Mouse (Mus musculus): Measurements from ENCODE around the gene B230104I21Rik. TPM values are rescaled to one million over a fixed set of nuclear protein-coding genes. Genes with fewer than 3 reads are reported as not detected.
A peak's percentile ranks its signal among the peaks of the same experiment; 100 is the strongest.

B230104I21Rik gene
- polyA plus RNA-seq, 1 experiment from 2014 or later, result 0.17 TPM

DNA sequence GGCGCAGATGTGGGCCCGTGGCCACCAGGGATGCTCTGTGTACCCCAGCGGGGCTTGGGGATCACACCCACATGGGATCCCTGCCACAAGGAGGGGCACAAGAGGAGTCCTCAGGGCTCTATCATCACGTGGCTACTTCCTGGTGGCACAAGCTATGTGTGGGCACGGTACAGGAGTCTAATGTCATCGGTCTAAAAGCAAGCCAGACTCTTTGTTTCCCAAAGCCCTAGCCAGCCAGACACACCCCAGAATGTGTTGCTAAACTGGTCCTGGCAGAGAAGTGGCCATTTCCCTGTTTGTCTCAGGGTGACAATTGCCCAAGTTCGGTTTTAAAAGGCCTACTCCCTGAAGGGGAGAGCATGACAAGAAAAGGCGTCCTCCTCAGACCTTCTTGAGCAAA lies 2.6 kb upstream of the B230104I21Rik start:
- no peak overlapping the region for H3K9ac ChIP-seq (ENCODE audit: low read length)
- H3K4me1 ChIP-seq (ENCODE audit: control insufficient read depth, insufficient read depth, low read length), result peaks cover 56% of the 10 kb centered on the region
- H3K4me2 ChIP-seq (ENCODE audit: low read depth, severe bottlenecking), result no peak overlapping the region
- H3K4me3 ChIP-seq (ENCODE audit: low read depth, low read length), result no peak overlapping the region
- no peaks in the 10 kb centered on the region for H3K27me3 ChIP-seq (ENCODE audit: control insufficient read depth, insufficient read depth, low read length)
- no peak for DNase-seq (ENCODE audit: low spot score)
- 67% methylated on average over 8 of the region's 8 CpGs for WGBS
- no peak for ATAC-seq (ENCODE audit: insufficient number of reproducible peaks, low FRiP score, low TSS enrichment, low read depth)
- H3K27ac ChIP-seq (replicated peaks; ENCODE audit: low read depth, low read length), result peak overlapping the region; percentile 49
- H3K9me3 ChIP-seq (ENCODE audit: control insufficient read depth, low read length), result no peaks in the 10 kb centered on the region
- no peaks in the 10 kb centered on the region; the same call in none of the 2 replicates for H3K36me3 ChIP-seq (ENCODE audit: control insufficient read depth, insufficient read depth, low read length)

- Histone ChIP-seq H3K9me3 (ENCODE audit: control insufficient read depth, low read length) (no peaks in the 10 kb centered on the region), H3K36me3 (ENCODE audit: control insufficient read depth, insufficient read depth, low read length) (no peaks in the 10 kb centered on the region; the same call in none of the 2 replicates), H3K27ac (replicated peaks; ENCODE audit: low read depth, low read length) (no peak overlapping the region), H3K4me3 (ENCODE audit: low read depth, low read length) (no peak overlapping the region), H3K4me2 (ENCODE audit: low read depth, severe bottlenecking) (peak overlapping the region; percentile 22; the same call in 1 of the 2 replicates), H3K9ac (ENCODE audit: low read length) (no peak overlapping the region), H3K4me1 (ENCODE audit: control insufficient read depth, insufficient read depth, low read length) (peaks cover 48% of the 10 kb centered on the region), H3K27me3 (ENCODE audit: control insufficient read depth, insufficient read depth, low read length) (no peaks in the 10 kb centered on the region)
- ATAC-seq (ENCODE audit: insufficient number of reproducible peaks, low FRiP score, low TSS enrichment, low read depth) (no peak), DNase-seq (ENCODE audit: low spot score) (no peak)
- 67% methylated on average over 46 of the region's 48 CpGs for WGBS
Observed at GRCm38 (mm10) chr4:154334699-154335402, 1.1 kb upstream of the B230104I21Rik start.

- no peak overlapping the region for H3K4me2 ChIP-seq (ENCODE audit: low read depth, severe bottlenecking)
- peak overlapping the region; percentile 72 for H3K27ac ChIP-seq (replicated peaks; ENCODE audit: low read depth, low read length)
- peak; percentile 60 for DNase-seq (ENCODE audit: low spot score)
- no peaks in the 10 kb centered on the region for H3K27me3 ChIP-seq (ENCODE audit: control insufficient read depth, insufficient read depth, low read length)
- H3K4me1 ChIP-seq (ENCODE audit: control insufficient read depth, insufficient read depth, low read length), result peaks cover 39% of the 10 kb centered on the region
- 37% methylated on average over 10 of the region's 10 CpGs for WGBS
- H3K4me3 ChIP-seq (ENCODE audit: low read depth, low read length), result no peak overlapping the region
- peaks cover 5% of the 10 kb centered on the region for H3K36me3 ChIP-seq (ENCODE audit: control insufficient read depth, insufficient read depth, low read length)
- H3K9me3 ChIP-seq (ENCODE audit: control insufficient read depth, low read length), result no peaks in the 10 kb centered on the region
- no peak overlapping the region; the same call in 1 of the 2 replicates for H3K9ac ChIP-seq (ENCODE audit: low read length)
- ATAC-seq (ENCODE audit: insufficient number of reproducible peaks, low FRiP score, low TSS enrichment, low read depth), result no peak
Observed at GRCm38 (mm10) chr4:154336650-154337049, 723 bp downstream of the B230104I21Rik start.

DNA sequence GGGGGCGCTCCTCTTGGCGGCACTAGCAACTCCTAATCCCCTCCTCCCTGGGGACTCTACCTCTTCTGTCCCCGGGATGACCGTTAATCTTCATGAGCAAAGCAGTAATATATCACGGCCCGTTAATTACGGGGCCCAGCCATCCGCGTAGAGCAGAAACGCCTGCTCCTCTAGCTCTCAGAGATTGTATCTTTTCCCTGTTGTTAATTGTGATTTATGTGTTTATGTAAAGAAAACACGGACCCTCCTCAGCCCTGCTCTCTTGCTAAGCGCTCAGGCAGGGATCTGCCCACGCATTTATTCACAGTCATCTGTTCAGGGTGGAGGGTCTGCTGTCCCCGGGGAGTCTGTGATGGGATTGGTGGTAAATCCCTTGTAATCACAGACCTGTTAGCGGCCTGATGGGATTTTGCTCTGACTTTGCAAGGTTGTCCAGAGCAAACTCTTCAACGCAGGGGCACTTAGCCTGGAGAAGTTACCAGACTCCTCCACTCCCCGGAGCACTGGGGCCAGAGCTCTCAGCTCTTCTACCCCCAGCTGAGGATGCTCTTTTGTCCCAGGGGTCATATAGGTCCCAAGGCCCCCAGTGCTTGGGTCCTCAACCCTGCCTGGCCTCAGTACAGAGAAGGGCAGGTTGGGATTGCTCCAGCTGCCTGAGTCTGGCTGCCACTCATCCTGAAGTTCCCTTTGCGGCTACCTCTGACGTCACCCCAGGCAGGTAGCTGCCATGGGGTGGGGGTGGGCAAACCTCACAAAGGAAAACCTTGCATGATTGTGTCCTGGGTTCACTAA lies 11.0 kb downstream of the B230104I21Rik start:
- DNase-seq (ENCODE audit: low spot score), result no peak
- H3K4me1 ChIP-seq (ENCODE audit: control insufficient read depth, insufficient read depth, low read length), result peaks cover 12% of the 10 kb centered on the region
- no peaks in the 10 kb centered on the region for H3K9me3 ChIP-seq (ENCODE audit: control insufficient read depth, low read length)
- no peak overlapping the region for H3K4me2 ChIP-seq (ENCODE audit: low read depth, severe bottlenecking)
- H3K27ac ChIP-seq (replicated peaks; ENCODE audit: low read depth, low read length), result no peak overlapping the region
- ATAC-seq (ENCODE audit: insufficient number of reproducible peaks, low FRiP score, low TSS enrichment, low read depth), result no peak
- H3K9ac ChIP-seq (ENCODE audit: low read length), result peak overlapping the region; percentile 4; the same call in 1 of the 2 replicates
- H3K4me3 ChIP-seq (ENCODE audit: low read depth, low read length), result no peak overlapping the region
- H3K27me3 ChIP-seq (ENCODE audit: control insufficient read depth, insufficient read depth, low read length), result 0 out of 2 replicates have a peak, but pooled peaks cover 2% of the 10 kb centered on the region
- H3K36me3 ChIP-seq (ENCODE audit: control insufficient read depth, insufficient read depth, low read length), result 0 out of 2 replicates have a peak, but pooled peaks cover 5% of the 10 kb centered on the region
- WGBS, result 19% methylated on average over 19 of the region's 19 CpGs

- Histone ChIP-seq H3K4me1 (ENCODE audit: control insufficient read depth, insufficient read depth, low read length) (peaks cover 12% of the 10 kb centered on the region), H3K9me3 (ENCODE audit: control insufficient read depth, low read length) (no peaks in the 10 kb centered on the region), H3K36me3 (ENCODE audit: control insufficient read depth, insufficient read depth, low read length) (0 out of 2 replicates have a peak, but pooled peaks cover 3% of the 10 kb centered on the region), H3K27me3 (ENCODE audit: control insufficient read depth, insufficient read depth, low read length) (0 out of 2 replicates have a peak, but pooled peaks cover 2% of the 10 kb centered on the region), H3K27ac (replicated peaks; ENCODE audit: low read depth, low read length) (no peak overlapping the region), H3K4me2 (ENCODE audit: low read depth, severe bottlenecking) (no peak overlapping the region), H3K9ac (ENCODE audit: low read length) (no peak overlapping the region), H3K4me3 (ENCODE audit: low read depth, low read length) (no peak overlapping the region)
- no peak for ATAC-seq (ENCODE audit: insufficient number of reproducible peaks, low FRiP score, low TSS enrichment, low read depth)
- DNase-seq (ENCODE audit: low spot score), result no peak
- 47% methylated on average over 11 of the region's 11 CpGs for WGBS
Observed at GRCm38 (mm10) chr4:154348197-154348786, 12.4 kb downstream of the B230104I21Rik start.

GRCm38 (mm10) chr4:154352246-154352645 lies 16.3 kb downstream of the B230104I21Rik start:
- DNase-seq (ENCODE audit: low spot score), result no peak
- Histone ChIP-seq H3K27me3 (ENCODE audit: control insufficient read depth, insufficient read depth, low read length) (0 out of 2 replicates have a peak, but pooled peaks cover 2% of the 10 kb centered on the region), H3K9ac (ENCODE audit: low read length) (no peak overlapping the region), H3K4me2 (ENCODE audit: low read depth, severe bottlenecking) (no peak overlapping the region), H3K36me3 (ENCODE audit: control insufficient read depth, insufficient read depth, low read length) (no peaks in the 10 kb centered on the region), H3K4me3 (ENCODE audit: low read depth, low read length) (no peak overlapping the region), H3K27ac (replicated peaks; ENCODE audit: low read depth, low read length) (no peak overlapping the region), H3K4me1 (ENCODE audit: control insufficient read depth, insufficient read depth, low read length) (peaks cover 4% of the 10 kb centered on the region), H3K9me3 (ENCODE audit: control insufficient read depth, low read length) (no peaks in the 10 kb centered on the region)
- ATAC-seq (ENCODE audit: insufficient number of reproducible peaks, low FRiP score, low TSS enrichment, low read depth), result no peak
- WGBS, result 80% methylated on average over 13 of the region's 13 CpGs

DNA sequence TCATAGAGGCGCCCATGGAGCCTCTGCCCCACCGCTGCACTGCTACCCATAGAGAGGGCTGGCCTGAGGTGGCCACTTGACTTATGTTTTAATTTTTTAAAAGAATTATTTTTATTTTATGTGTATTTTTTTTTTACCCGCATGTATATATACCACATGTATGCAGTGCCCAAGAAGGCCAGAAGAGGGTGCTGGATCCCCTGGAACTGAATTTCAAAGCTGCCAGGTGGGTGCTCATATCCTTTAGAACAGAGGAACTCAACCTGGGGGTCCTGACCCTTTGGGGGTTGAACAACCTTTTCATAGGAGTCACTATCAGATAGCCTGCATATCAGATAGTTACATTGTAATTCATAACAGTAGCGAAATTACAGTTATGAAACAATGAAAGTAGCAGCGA lies 19.5 kb downstream of the B230104I21Rik start:
- Histone ChIP-seq H3K27me3 (ENCODE audit: control insufficient read depth, insufficient read depth, low read length) (no peaks in the 10 kb centered on the region), H3K4me2 (ENCODE audit: low read depth, severe bottlenecking) (no peak overlapping the region)
- 92% methylated on average over 5 of the region's 5 CpGs for WGBS

DNA sequence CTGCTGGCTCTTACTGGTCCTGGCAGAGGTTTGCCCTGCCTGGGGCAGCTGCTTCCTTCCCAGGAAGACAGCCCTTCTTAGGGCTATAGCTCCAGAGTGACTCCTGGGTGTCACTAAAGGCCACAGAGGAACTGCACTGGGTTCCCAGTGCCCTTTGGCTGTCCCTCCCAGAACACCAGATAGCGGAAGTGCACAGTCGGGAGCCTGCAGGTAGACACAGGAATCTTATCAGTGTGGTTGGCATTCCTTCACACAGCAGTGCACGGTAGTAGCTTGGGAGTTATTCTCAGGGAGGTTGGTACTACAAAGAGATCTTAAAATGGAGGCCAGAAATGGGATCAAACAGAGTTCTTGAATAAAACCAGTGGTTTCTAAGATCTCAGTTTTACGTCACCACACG lies 22.4 kb downstream of the B230104I21Rik start:
- ATAC-seq (ENCODE audit: insufficient number of reproducible peaks, low FRiP score, low TSS enrichment, low read depth), result no peak

More for the DNA sequence above, 19.5 kb downstream of the B230104I21Rik start:
- no peak overlapping the region for H3K9ac ChIP-seq (ENCODE audit: low read length)
- H3K4me1 ChIP-seq (ENCODE audit: control insufficient read depth, insufficient read depth, low read length), result peaks cover 14% of the 10 kb centered on the region
- no peak overlapping the region for H3K27ac ChIP-seq (replicated peaks; ENCODE audit: low read depth, low read length)
- no peak for ATAC-seq (ENCODE audit: insufficient number of reproducible peaks, low FRiP score, low TSS enrichment, low read depth)
- no peak for DNase-seq (ENCODE audit: low spot score)
- H3K4me3 ChIP-seq (ENCODE audit: low read depth, low read length), result no peak overlapping the region
- H3K9me3 ChIP-seq (ENCODE audit: control insufficient read depth, low read length), result no peaks in the 10 kb centered on the region
- H3K36me3 ChIP-seq (ENCODE audit: control insufficient read depth, insufficient read depth, low read length), result no peaks in the 10 kb centered on the region

More for the DNA sequence above, 22.4 kb downstream of the B230104I21Rik start:
- DNase-seq (ENCODE audit: low spot score), result no peak
- Histone ChIP-seq H3K27me3 (ENCODE audit: control insufficient read depth, insufficient read depth, low read length) (no peaks in the 10 kb centered on the region), H3K9ac (ENCODE audit: low read length) (no peak overlapping the region), H3K36me3 (ENCODE audit: control insufficient read depth, insufficient read depth, low read length) (no peaks in the 10 kb centered on the region), H3K4me1 (ENCODE audit: control insufficient read depth, insufficient read depth, low read length) (peaks cover 20% of the 10 kb centered on the region), H3K4me2 (ENCODE audit: low read depth, severe bottlenecking) (no peak overlapping the region), H3K27ac (replicated peaks; ENCODE audit: low read depth, low read length) (no peak overlapping the region), H3K9me3 (ENCODE audit: control insufficient read depth, low read length) (no peaks in the 10 kb centered on the region), H3K4me3 (ENCODE audit: low read depth, low read length) (no peak overlapping the region)
- WGBS, result 76% methylated on average over 5 of the region's 5 CpGs

All from limb, embryonic 11.5 days (tissue).